Mouse (Mus musculus): ENCODE data around the gene Bbs5. TPM values are rescaled to one million over a fixed set of nuclear protein-coding genes. Genes with fewer than 3 reads are reported as not detected.

Gene Bbs5
- total RNA-seq (2012; rRNA removed): 5.0 and 5.4 TPM in 2 replicates
- 8.1 and 9.1 TPM in 2 replicates for total RNA-seq (2014; rRNA removed)
- polyA plus RNA-seq (2012; ENCODE audit: insufficient read length, low read depth): 6.7 and 9.1 TPM in 2 replicates

GRCm38 (mm10) chr2:69646726-69647490 is at the start of gene Bbs5:
Gene Bbs5, plus strand, starts transcription at chr2:69647171.
- Histone ChIP-seq H3K4me3 (replicated peaks in 1 of 3; ENCODE audit: low read depth in 2 of 3, low read length in 2 of 3, poor library complexity in 1 of 3) (peak within 1 kb of the TSS; percentile 64 to 98 (median 74)), H3K27ac (ENCODE audit: insufficient read depth, low read depth) (no peak within 1 kb of the TSS), H3K4me1 (ENCODE audit: control insufficient read depth in 1 of 2, insufficient read depth in 2 of 2) (peaks cover 0 to 5% of the 10 kb centered on the region in 2 experiments; a peak in 1 of 4 replicates), H3K4me2 (ENCODE audit: insufficient read depth, low read depth, poor library complexity, severe bottlenecking) (peak within 1 kb of the TSS; percentile 51), H3K9ac (ENCODE audit: insufficient read depth, low read depth) (peak within 1 kb of the TSS; percentile 27), H3K79me2 (replicated peaks; ENCODE audit: control insufficient read depth, extremely low read depth, insufficient read depth, poor library complexity, severe bottlenecking) (no peaks in the 10 kb centered on the region), H3K27me3 (replicated peaks) (no peaks in the 10 kb centered on the region), H3K36me3 (replicated peaks in 1 of 2; ENCODE audit: control insufficient read depth in 1 of 2, insufficient read depth in 1 of 2, low read length in 1 of 2) (no peaks in the 10 kb centered on the region), H3K9me3 (replicated peaks; ENCODE audit: low read length) (no peaks in the 10 kb centered on the region)
- dilution Hi-C loops (cut with MboI; ENCODE audit: extremely low pct_ligation_motif_present, extremely low pct_unique_long_range_greater_than_20kb, low sequenced_read_pairs) (no loop called here), in situ Hi-C loops (cut with MboI; ENCODE audit: low pct_ligation_motif_present, low pct_unique_long_range_greater_than_20kb, low sequenced_read_pairs) (loop anchor here (25.0 kb wide), 1 partner anchor 140 kb away; the partner anchor contains the start of genes Ccdc173 and Phospho2)
- DNase-seq (ENCODE audit: extremely low read depth): peak; percentile 65
- TF ChIP-seq CHD2 (IDR thresholded peaks at IDR 0.05; ENCODE audit: low read length) (no peak), TCF12 (IDR thresholded peaks at IDR 0.05; ENCODE audit: low read depth, low read length) (peak; percentile 39; the same call in 1 of the 2 replicates), MAFK (IDR thresholded peaks at IDR 0.05; ENCODE audit: insufficient replicate concordance, low read length) (no peak), SIN3A (IDR thresholded peaks at IDR 0.05; ENCODE audit: low read length) (peak; percentile 95), POLR2A (IDR thresholded peaks at IDR 0.05; ENCODE audit: low read depth, low read length) (peak; percentile 37; the same call in 1 of the 2 replicates), ETS1 (conservative IDR thresholded peaks at IDR 0.05; ENCODE audit: low read depth, low read length) (no peak), HCFC1 (IDR thresholded peaks at IDR 0.05; ENCODE audit: low read depth, low read length) (peak; percentile 76), ELF1 (IDR thresholded peaks at IDR 0.05; ENCODE audit: low read depth, low read length) (peak; percentile 62; the same call in 1 of the 2 replicates), MXI1 (IDR thresholded peaks at IDR 0.05; ENCODE audit: low read depth, low read length) (peak; percentile 91), NELFE (IDR thresholded peaks at IDR 0.05; ENCODE audit: low read depth, low read length) (peak; percentile 32; the same call in 1 of the 2 replicates)

GRCm38 (mm10) chr2:69603726-69604393 is 43.1 kb upstream of the Bbs5 start:
- in situ Hi-C loops (cut with MboI; ENCODE audit: low pct_ligation_motif_present, low pct_unique_long_range_greater_than_20kb, low sequenced_read_pairs) (no loop called here), dilution Hi-C loops (cut with MboI; ENCODE audit: extremely low pct_ligation_motif_present, extremely low pct_unique_long_range_greater_than_20kb, low sequenced_read_pairs) (no loop called here)
- no peaks in the 10 kb centered on the region for H3K27me3 ChIP-seq (replicated peaks)
- H3K79me2 ChIP-seq (replicated peaks; ENCODE audit: control insufficient read depth, extremely low read depth, insufficient read depth, poor library complexity, severe bottlenecking): no peaks in the 10 kb centered on the region
- no peak overlapping the region for H3K4me2 ChIP-seq (ENCODE audit: insufficient read depth, low read depth, poor library complexity, severe bottlenecking)
- no peak for DNase-seq (ENCODE audit: extremely low read depth)
- no peaks in the 10 kb centered on the region for H3K9me3 ChIP-seq (replicated peaks; ENCODE audit: low read length)
- no peaks in the 10 kb centered on the region for H3K36me3 ChIP-seq (replicated peaks in 1 of 2; ENCODE audit: control insufficient read depth in 1 of 2, insufficient read depth in 1 of 2, low read length in 1 of 2)
- TF ChIP-seq POLR2AphosphoS2 (IDR thresholded peaks at IDR 0.05; ENCODE audit: low read depth, low read length) (no peak), NELFE (IDR thresholded peaks at IDR 0.05; ENCODE audit: low read depth, low read length) (no peak), USF1 (IDR thresholded peaks at IDR 0.05; ENCODE audit: low read depth, low read length) (no peak), ZC3H11A (IDR thresholded peaks at IDR 0.05; ENCODE audit: low read depth, low read length) (no peak), SIN3A (IDR thresholded peaks at IDR 0.05; ENCODE audit: low read length) (no peak), JUN (IDR thresholded peaks at IDR 0.05; ENCODE audit: insufficient read depth, low read depth, low read length) (no peak), SMC3 (IDR thresholded peaks at IDR 0.05; ENCODE audit: low read depth, low read length) (no peak), TBP (conservative IDR thresholded peaks at IDR 0.05; ENCODE audit: low read depth, low read length) (no peak), GABPA (IDR thresholded peaks at IDR 0.05; ENCODE audit: insufficient replicate concordance, low read depth, low read length) (no peak), USF2 (conservative IDR thresholded peaks at IDR 0.05; ENCODE audit: low read depth, low read length) (no peak), UBTF (IDR thresholded peaks at IDR 0.05; ENCODE audit: low read depth, low read length) (no peak), HCFC1 (IDR thresholded peaks at IDR 0.05; ENCODE audit: low read depth, low read length) (no peak), MAFK (IDR thresholded peaks at IDR 0.05; ENCODE audit: insufficient replicate concordance, low read length) (no peak), ETS1 (conservative IDR thresholded peaks at IDR 0.05; ENCODE audit: low read depth, low read length) (no peak), EP300 (IDR thresholded peaks at IDR 0.05; ENCODE audit: low read length) (no peak), CHD2 (IDR thresholded peaks at IDR 0.05; ENCODE audit: low read length) (no peak), POLR2A (IDR thresholded peaks at IDR 0.05; ENCODE audit: low read depth, low read length) (no peak)
- no peak overlapping the region for H3K9ac ChIP-seq (ENCODE audit: insufficient read depth, low read depth)
- no peaks in the 10 kb centered on the region for H3K4me1 ChIP-seq (ENCODE audit: control insufficient read depth in 1 of 2, insufficient read depth in 2 of 2)
- H3K27ac ChIP-seq (ENCODE audit: insufficient read depth, low read depth): no peak overlapping the region
- H3K4me3 ChIP-seq (replicated peaks in 1 of 3; ENCODE audit: low read depth in 2 of 3, low read length in 2 of 3, poor library complexity in 1 of 3): no peak overlapping the region
